In the genomic region with DNA sequence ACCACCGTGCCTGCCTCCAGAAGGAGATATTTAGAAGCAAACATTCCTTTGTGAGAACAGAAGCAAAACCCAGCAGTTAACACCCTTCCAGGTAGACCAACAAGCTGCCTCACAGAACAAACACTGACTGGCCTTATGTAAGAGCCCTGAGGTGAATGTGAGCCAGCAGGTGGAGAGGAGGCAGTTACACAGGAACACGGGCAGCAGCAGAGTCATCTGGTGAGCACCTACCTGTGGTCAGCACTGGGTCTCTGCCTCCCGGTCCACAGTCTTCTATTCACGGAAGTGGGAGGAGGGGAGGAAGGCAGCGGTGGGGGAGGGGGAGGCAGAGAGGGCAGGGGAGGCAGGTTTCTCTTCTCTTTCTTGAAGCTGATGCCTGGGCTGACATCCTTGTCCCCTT, we compare ENCODE assay signal across 17 mouse cellular contexts. TPM values are rescaled to one million over a fixed set of nuclear protein-coding genes. Genes with fewer than 3 reads are reported as not detected.
DNase-seq lines count a peak whose midpoint lies in the region; ATAC-seq and TF ChIP-seq lines count a peak whose summit lies in the region.
"Had no signal": no experiment of that assay in that cellular context is flagged by ENCODE, and none has a peak within 500 bp of the region (broad histone marks: within the 10 kb centered on the region; RNA-seq: fewer than 3 reads in every experiment).

No protein-coding gene starts in this region.

- H3K9ac ChIP-seq in heart, adult 2 months (ENCODE audit: low read depth, low read length), result no peak overlapping the region
- H3K9ac ChIP-seq in lung, embryonic 15.5 days, result no peak overlapping the region
- H3K9ac ChIP-seq in stomach, embryonic 14.5 days (replicated peaks; ENCODE audit: low read depth, low read length), result no peak overlapping the region
- H3K9ac ChIP-seq: embryonic facial prominence, embryonic 15.5 days; forebrain, embryonic 13.5 days had no signal

- no peaks in the 10 kb centered on the region for H3K27me3 ChIP-seq in heart, adult 2 months (ENCODE audit: control insufficient read depth, insufficient read depth, low read length)
- H3K27me3 ChIP-seq in lung, embryonic 15.5 days, result no peaks in the 10 kb centered on the region
- H3K27me3 ChIP-seq in stomach, embryonic 14.5 days (ENCODE audit: control insufficient read depth, insufficient read depth, low read length), result no peaks in the 10 kb centered on the region
- H3K27me3 ChIP-seq: embryonic facial prominence, embryonic 15.5 days; forebrain, embryonic 13.5 days had no signal

- H3K36me3 ChIP-seq in heart, adult 2 months (ENCODE audit: control insufficient read depth, insufficient read depth, low read length), result no peaks in the 10 kb centered on the region
- H3K36me3 ChIP-seq in lung, embryonic 15.5 days, result peaks cover 48% of the 10 kb centered on the region
- H3K36me3 ChIP-seq in stomach, embryonic 14.5 days (ENCODE audit: control insufficient read depth, insufficient read depth, low read length), result peaks cover 22% of the 10 kb centered on the region
- H3K36me3 ChIP-seq: G1E had no signal

- H3K4me1 ChIP-seq in heart, adult 2 months (ENCODE audit: control insufficient read depth, insufficient read depth, low read length), result peaks cover 2% of the 10 kb centered on the region
- H3K4me1 ChIP-seq in lung, embryonic 15.5 days, result peaks cover 9% of the 10 kb centered on the region; the same call in 1 of the 2 replicates
- no peaks in the 10 kb centered on the region for H3K4me1 ChIP-seq in stomach, embryonic 14.5 days (ENCODE audit: control insufficient read depth, insufficient read depth, low read length)

- DNase-seq in heart, adult 11 months, result peak; percentile 83
- DNase-seq in heart, adult 2 months, result no peak
- DNase-seq in cerebellum, postnatal 10 days, result peak; percentile 27 to 40
- no peak for DNase-seq in adrenal gland, postnatal 25 days
- no peak for DNase-seq in left cerebral cortex, adult 18-20 months (ENCODE audit: low spot score in 2 of 2)
- DNase-seq in spleen, adult 12 weeks (ENCODE audit: low spot score), result no peak
- DNase-seq: adrenal gland, postnatal 14 days; heart, postnatal 36 days; kidney, postnatal 36 days; midbrain, embryonic 14.5 days; right cerebral cortex, postnatal 4 days had no signal

- intact Hi-C loops in heart, adult 2 months (cut with DNase I), result no loop called here

- no peak overlapping the region for H3K4me3 ChIP-seq in heart, adult 2 months
- H3K4me3 ChIP-seq in lung, embryonic 15.5 days, result no peak overlapping the region
- H3K4me3 ChIP-seq in stomach, embryonic 14.5 days (ENCODE audit: low read depth, low read length), result no peak overlapping the region
- H3K4me3 ChIP-seq: embryonic facial prominence, embryonic 15.5 days; forebrain, embryonic 13.5 days had no signal

- no peak overlapping the region for H3K4me2 ChIP-seq in lung, embryonic 15.5 days
- H3K4me2 ChIP-seq in stomach, embryonic 14.5 days (replicated peaks; ENCODE audit: low read depth, low read length), result no peak overlapping the region
- H3K4me2 ChIP-seq: embryonic facial prominence, embryonic 15.5 days; forebrain, embryonic 13.5 days; heart, embryonic 11.5 days had no signal

- WGBS in heart, adult 2 months, result 72% methylated on average over 5 of the region's 5 CpGs
- WGBS in lung, embryonic 15.5 days, result 58% methylated on average over 5 of the region's 5 CpGs
- 58% methylated on average over 5 of the region's 5 CpGs for WGBS in stomach, embryonic 14.5 days

- H3K27ac ChIP-seq in heart, adult 2 months, result no peak overlapping the region
- peak overlapping the region; percentile 49 for H3K27ac ChIP-seq in lung, embryonic 15.5 days
- H3K27ac ChIP-seq in stomach, embryonic 14.5 days (ENCODE audit: low read length), result peak overlapping the region; percentile 33; the same call in 1 of the 2 replicates
- H3K27ac ChIP-seq: embryonic facial prominence, embryonic 15.5 days; forebrain, embryonic 13.5 days had no signal

- TF ChIP-seq CTCF in heart, adult 2 months (IDR thresholded peaks at IDR 0.05), result no peak

- peak; percentile 69; the same call in 1 of the 2 replicates for ATAC-seq in lung, embryonic 15.5 days (ENCODE audit: borderline replicate concordance, extremely low read depth, low FRiP score, low TSS enrichment)
- ATAC-seq in stomach, embryonic 14.5 days (ENCODE audit: insufficient number of reproducible peaks, insufficient read depth, low FRiP score, low read depth), result peak; percentile 85
- ATAC-seq: forebrain, embryonic 13.5 days had no signal

- no peaks in the 10 kb centered on the region for H3K79me2 ChIP-seq in heart, adult 2 months (replicated peaks; ENCODE audit: control insufficient read depth, insufficient read depth, low read length)

- H3K9me3 ChIP-seq in lung, embryonic 15.5 days, result no peaks in the 10 kb centered on the region
- H3K9me3 ChIP-seq in stomach, embryonic 14.5 days (ENCODE audit: control insufficient read depth, low read depth, low read length), result peaks cover 5% of the 10 kb centered on the region; the same call in 1 of the 2 replicates
- H3K9me3 ChIP-seq: embryonic facial prominence, embryonic 15.5 days; G1E had no signal

- TF ChIP-seq EP300 in heart, adult 2 months (IDR thresholded peaks at IDR 0.05; ENCODE audit: insufficient read depth, low read depth, low read length), result no peak

- no peak for TF ChIP-seq POLR2A in heart, adult 2 months (IDR thresholded peaks at IDR 0.05; ENCODE audit: insufficient read depth, low read depth, low read length)

RNA-seq across cellular contexts. Expression of a gene that starts 35.2 kb away (rescaled TPM):
- 1 to 10 TPM; 6.0 to 6.6 TPM for total RNA-seq in heart, adult 2 months (2021)
- 5.6 and 7.4 TPM in 2 replicates for polyA plus RNA-seq in heart, adult 2 months (2012; rRNA removed)
- polyA plus RNA-seq in lung, embryonic 15.5 days (2015; fragmentation: Nextera tagmentation; extraction: Ambion mirVana), result 20.5 and 20.8 TPM in 2 replicates
- 22.2 and 23.6 TPM in 2 replicates for polyA plus RNA-seq in stomach, embryonic 14.5 days (2014; fragmentation: Nextera tagmentation; extraction: Ambion mirVana)
- total RNA-seq in adrenal gland, postnatal 25 days (2021), result 10.8 and 11.9 TPM in 2 replicates
- total RNA-seq in left cerebral cortex, adult 18-20 months (2021), result 10 to 100 TPM; 25.6 to 26.8 TPM
- polyA plus RNA-seq: G1E had no signal

RNA-seq across cellular contexts. Expression of a gene that starts 51.2 kb away (rescaled TPM):
- 10 to 100 TPM; 12.1 to 15.6 TPM for total RNA-seq in heart, adult 2 months (2021)
- 7.6 and 15.9 TPM in 2 replicates for polyA plus RNA-seq in heart, adult 2 months (2012; rRNA removed)
- polyA plus RNA-seq in lung, embryonic 15.5 days (2015; fragmentation: Nextera tagmentation; extraction: Ambion mirVana), result 26.6 and 28.5 TPM in 2 replicates
- 28.1 and 29.5 TPM in 2 replicates for polyA plus RNA-seq in stomach, embryonic 14.5 days (2014; fragmentation: Nextera tagmentation; extraction: Ambion mirVana)
- 20.7 and 31.5 TPM in 2 replicates for total RNA-seq in adrenal gland, postnatal 25 days (2021)
- 10 to 100 TPM; 30.7 to 35.1 TPM for total RNA-seq in left cerebral cortex, adult 18-20 months (2021)

Comparison
In these comparisons a context has a peak if more than half of its experiments do, and no peak if none do; other contexts are left out.
1. DNase-seq: peak in heart, adult 11 months (single experiment) and cerebellum, postnatal 10 days (2 of 2); none in heart, adult 2 months (0 of 2), adrenal gland, postnatal 25 days (single experiment), left cerebral cortex, adult 18-20 months (0 of 2) and spleen, adult 12 weeks (single experiment).